Mouse (Mus musculus) testis, adult 2 months (tissue): Measurements from ENCODE around the gene Xkr7. TPM values are rescaled to one million over a fixed set of nuclear protein-coding genes. Genes with fewer than 3 reads are reported as not detected.

Experiments used
- H3K27ac ChIP-seq: fragments of 200-500 bp; 2 replicates; pipeline ENCODE4 v1.5.1; 2012; ENCODE audit warnings: low read depth, low read length; ENCODE audit not compliant: control insufficient read depth, insufficient read depth
- H3K27me3 ChIP-seq: fragments of 200-500 bp; 2 replicates; pipeline ENCODE4 v1.6.1; 2012; ENCODE audit warnings: mild to moderate bottlenecking, low read length, moderate library complexity; ENCODE audit not compliant: control insufficient read depth, insufficient read depth
- H3K36me3 ChIP-seq: fragments of 200-500 bp; 2 replicates; pipeline ENCODE4 v1.6.1; 2012; ENCODE audit warnings: mild to moderate bottlenecking, low read length; ENCODE audit not compliant: control insufficient read depth, insufficient read depth
- H3K4me1 ChIP-seq: fragments of 200-500 bp; 2 replicates; pipeline ENCODE4 v1.6.1; 2012; ENCODE audit warnings: low read length; ENCODE audit not compliant: control insufficient read depth, insufficient read depth
- H3K4me3 ChIP-seq: fragments of 200-500 bp; 2 replicates; pipeline ENCODE4 v1.5.1; 2012; ENCODE audit warnings: low read depth, mild to moderate bottlenecking, low read length, moderate library complexity, mixed read lengths; ENCODE audit not compliant: control insufficient read depth
- CTCF ChIP-seq: fragments of 200-500 bp; IDR thresholded peaks from 2 replicates; pipeline ENCODE4 v1.5.1; 2012; ENCODE audit warnings: low read depth, mild to moderate bottlenecking, inconsistent platforms, low read length, moderate library complexity; ENCODE audit not compliant: control insufficient read depth, insufficient read depth, insufficient replicate concordance
- POLR2A ChIP-seq: fragments of 200-500 bp; IDR thresholded peaks from 2 replicates; pipeline ENCODE4 v1.6.1; 2012; ENCODE audit warnings: low read depth, mild to moderate bottlenecking, inconsistent platforms, low read length, moderate library complexity; ENCODE audit not compliant: control insufficient read depth
- polyA plus RNA-seq: library from polyadenylated mRNA; depleted of rRNA; stranded (reverse); fragments of >200 nt; gene quantifications from 2 replicates; pipeline ENCODE4 v1.2.3, GENCODE M21; 2012; rRNA removed

Xkr7 gene
- 1.1 and 1.2 TPM in 2 replicates for polyA plus RNA-seq

- Histone ChIP-seq H3K4me1 (peaks cover 13% of the 10 kb centered on the region), H3K27me3 (no peaks in the 10 kb centered on the region), H3K4me3 (peak within 1 kb of the TSS; percentile 71), H3K27ac (no peak within 1 kb of the TSS), H3K36me3 (no peaks in the 10 kb centered on the region)
- TF ChIP-seq CTCF: no peak
- no peak for TF ChIP-seq POLR2A
Measured at GRCm38 (mm10) chr2:153031126-153032082, at the start of gene Xkr7. Xkr7 (plus strand) TSS chr2:153031852.

- no peak overlapping the region for H3K4me3 ChIP-seq
- H3K36me3 ChIP-seq: no peaks in the 10 kb centered on the region
- no peak overlapping the region for H3K27ac ChIP-seq
- TF ChIP-seq CTCF (no peak), POLR2A (no peak)
- H3K27me3 ChIP-seq: no peaks in the 10 kb centered on the region
- no peaks in the 10 kb centered on the region for H3K4me1 ChIP-seq
Measured at GRCm38 (mm10) chr2:152985582-152985981, 46.1 kb upstream of the Xkr7 start.

GRCm38 (mm10) chr2:152991529-152991928, 40.1 kb upstream of the Xkr7 start:
- Histone ChIP-seq H3K4me1 (no peaks in the 10 kb centered on the region), H3K27ac (no peak overlapping the region), H3K4me3 (no peak overlapping the region), H3K36me3 (no peaks in the 10 kb centered on the region), H3K27me3 (no peaks in the 10 kb centered on the region)
- TF ChIP-seq CTCF: no peak
- TF ChIP-seq POLR2A: no peak

- Histone ChIP-seq H3K27me3 (no peaks in the 10 kb centered on the region), H3K4me3 (no peak overlapping the region), H3K4me1 (no peaks in the 10 kb centered on the region), H3K27ac (no peak overlapping the region), H3K36me3 (no peaks in the 10 kb centered on the region)
- TF ChIP-seq POLR2A (no peak), CTCF (no peak)
Measured at GRCm38 (mm10) chr2:152997046-152997445, 34.6 kb upstream of the Xkr7 start.

- Histone ChIP-seq H3K4me3 (no peak overlapping the region), H3K27me3 (no peaks in the 10 kb centered on the region), H3K4me1 (no peaks in the 10 kb centered on the region), H3K36me3 (no peaks in the 10 kb centered on the region), H3K27ac (no peak overlapping the region)
- no peak for TF ChIP-seq CTCF
- TF ChIP-seq POLR2A: no peak
Measured at GRCm38 (mm10) chr2:153002492-153003248, 29.0 kb upstream of the Xkr7 start.

GRCm38 (mm10) chr2:153003681-153004338, 27.8 kb upstream of the Xkr7 start:
- Histone ChIP-seq H3K27ac (no peak overlapping the region), H3K4me3 (no peak overlapping the region), H3K27me3 (no peaks in the 10 kb centered on the region), H3K36me3 (no peaks in the 10 kb centered on the region), H3K4me1 (no peaks in the 10 kb centered on the region)
- TF ChIP-seq CTCF (no peak), POLR2A (no peak)
